8 mouse cellular contexts compared by ENCODE assay signal in genomic region chr2:163472466-163472851, GRCm38 (mm10). TPM values are rescaled to one million over a fixed set of nuclear protein-coding genes. Genes with fewer than 3 reads are reported as not detected.
A peak's percentile ranks its signal among the peaks of the same experiment; 100 is the strongest.
DNase-seq lines count a peak whose midpoint lies in the region; ATAC-seq lines count a peak whose summit lies in the region.

Fitm2 (minus strand) TSS chr2:163472629.

- under 1% methylated on average over 30 of the region's 30 CpGs for WGBS in hindbrain, embryonic 13.5 days

- H3K27me3 ChIP-seq in hindbrain, embryonic 13.5 days = no peaks in the 10 kb centered on the region

- no peaks in the 10 kb centered on the region for H3K9me3 ChIP-seq in hindbrain, embryonic 13.5 days

- H3K4me1 ChIP-seq in hindbrain, embryonic 13.5 days (replicated peaks) = peaks cover 12% of the 10 kb centered on the region

- H3K27ac ChIP-seq in hindbrain, embryonic 13.5 days = peak within 1 kb of the TSS; percentile 85

- H3K4me3 ChIP-seq in hindbrain, embryonic 13.5 days = peak within 1 kb of the TSS; percentile 85

- peak within 1 kb of the TSS; percentile 86 for H3K9ac ChIP-seq in hindbrain, embryonic 13.5 days

- peak within 1 kb of the TSS; percentile 80 for H3K4me2 ChIP-seq in hindbrain, embryonic 13.5 days

- peak; percentile 95 for ATAC-seq in hindbrain, embryonic 13.5 days (ENCODE audit: low FRiP score)

- peak; percentile 99 for DNase-seq in NIH3T3 (ENCODE audit: low read depth)
- DNase-seq in cerebellum, postnatal 10 days = peak; percentile 98 to 99
- peak; percentile 92 to 95 for DNase-seq in frontal cortex, postnatal 14 days (ENCODE audit: low spot score in 2 of 2)
- peak; percentile 97 to 99 for DNase-seq in layer of hippocampus, postnatal 25 days (ENCODE audit: extremely low spot score in 1 of 2, low spot score in 1 of 2)
- peak; percentile 95 for DNase-seq in lung, postnatal 25 days (ENCODE audit: low spot score)
- peak; percentile 98 for DNase-seq in retina, embryonic 14.5 days (ENCODE audit: low spot score)
- DNase-seq in thymus, postnatal 4 days = peak; percentile 97

- H3K36me3 ChIP-seq in hindbrain, embryonic 13.5 days = peaks cover 25% of the 10 kb centered on the region

RNA-seq across cellular contexts. Expression of gene Fitm2, which starts in this region (rescaled TPM):
- 14.0 and 14.1 TPM in 2 replicates for polyA plus RNA-seq in hindbrain, embryonic 13.5 days (2015; fragmentation: Nextera tagmentation; extraction: Ambion mirVana)
- total RNA-seq in layer of hippocampus, postnatal 25 days (2021) = 10 to 100 TPM; 17.6 to 20.8 TPM

Comparison
In these comparisons a context has a peak if more than half of its experiments do, and no peak if none do; other contexts are left out.
1. Peak in every context shown above with its lines: DNase-seq, ATAC-seq, H3K4me3 ChIP-seq and H3K27ac ChIP-seq.